Mouse (Mus musculus) stomach, postnatal 0 days (tissue): ENCODE results near the gene Spag7. TPM values are rescaled to one million over a fixed set of nuclear protein-coding genes. Genes with fewer than 3 reads are reported as not detected.

Source experiments
- ATAC-seq: fragments of 200-750 bp; cut with Nextera tagmentation; 2 replicates; pipeline ENCODE4 v1.8.0; 2017; ENCODE audit not compliant: low FRiP score, low TSS enrichment
- DNase-seq: peaks from one replicate; pipeline ENCODE4 v3.0.0-alpha.2; 2016; ENCODE audit warnings: low spot score
- H3K27ac ChIP-seq: fragments of 300-500 bp; sonication (generic); replicated peaks from 2 replicates; pipeline ENCODE4 v1.5.1; 2014; ENCODE audit warnings: mild to moderate bottlenecking, control low read depth
- H3K27me3 ChIP-seq: fragments of 300-500 bp; sonication (generic); 2 replicates; pipeline ENCODE4 v1.6.1; 2014; ENCODE audit warnings: low read length; ENCODE audit not compliant: control insufficient read depth, insufficient read depth
- H3K36me3 ChIP-seq: fragments of 300-500 bp; sonication (generic); 2 replicates; pipeline ENCODE4 v1.6.1; 2014; ENCODE audit warnings: low read length, mixed read lengths; ENCODE audit not compliant: control insufficient read depth, insufficient read depth
- H3K4me1 ChIP-seq: fragments of 300-500 bp; sonication (generic); replicated peaks from 2 replicates; pipeline ENCODE4 v1.6.1; 2014; ENCODE audit warnings: antibody characterized with exemption; ENCODE audit not compliant: control insufficient read depth, insufficient read depth
- H3K4me2 ChIP-seq: fragments of 300-500 bp; sonication (generic); replicated peaks from 2 replicates; pipeline ENCODE4 v1.6.1; 2014; ENCODE audit warnings: low read depth, mild to moderate bottlenecking, control low read depth, moderate library complexity
- H3K4me3 ChIP-seq: fragments of 300-500 bp; sonication (generic); 2 replicates; pipeline ENCODE4 v1.5.1; 2014; ENCODE audit warnings: low read depth, low read length, control low read depth
- H3K9ac ChIP-seq: fragments of 300-500 bp; sonication (generic); 2 replicates; pipeline ENCODE4 v1.6.1; 2014; ENCODE audit warnings: mild to moderate bottlenecking, low read length, control low read depth, mixed read lengths
- H3K9me3 ChIP-seq: fragments of 300-500 bp; sonication (generic); 2 replicates; pipeline ENCODE4 v1.6.1; 2016; ENCODE audit warnings: low read length; ENCODE audit not compliant: control insufficient read depth
- CTCF ChIP-seq: IDR thresholded peaks from 2 replicates; pipeline ENCODE4 v1.5.1; 2016; ENCODE audit warnings: antibody characterized with exemption, low read depth, mild to moderate bottlenecking, moderate library complexity
- EP300 ChIP-seq: optimal IDR thresholded peaks from 2 replicates; pipeline ENCODE3; 2016; ENCODE audit warnings: antibody characterized with exemption
- WGBS: fragments of 180-500 bp; shearing (Covaris S2); extraction: QIAGEN DNeasy Blood & Tissue Kit; methylation state at CpG from one replicate; pipeline ENCODE4 v1.1.7; 2014; 5-methylcytosine and 5-hydroxymethylcytosine counted together
- polyA plus RNA-seq: library from polyadenylated mRNA; unstranded; fragments of >200 nt; fragmentation: Nextera tagmentation; extraction: Ambion mirVana; gene quantifications from 2 replicates; pipeline ENCODE4 v1.2.1, GENCODE M21; 2015

The Spag7 gene
- polyA plus RNA-seq, 1 experiment from 2014 or later, result 77.7 TPM

- WGBS, result 60% methylated on average over 5 of the region's 6 CpGs
- H3K27me3 ChIP-seq, result no peaks in the 10 kb centered on the region
- TF ChIP-seq CTCF (no peak), EP300 (no peak)
- H3K4me3 ChIP-seq, result no peak overlapping the region
- peaks cover 34% of the 10 kb centered on the region for H3K36me3 ChIP-seq
- peaks cover 8% of the 10 kb centered on the region for H3K4me1 ChIP-seq
- H3K4me2 ChIP-seq, result no peak overlapping the region
- no peak overlapping the region for H3K27ac ChIP-seq
- peak overlapping the region; percentile 48; the same call in 1 of the 2 replicates for H3K9ac ChIP-seq
- DNase-seq (no peak), ATAC-seq (no peak)
- no peaks in the 10 kb centered on the region for H3K9me3 ChIP-seq
Observed at GRCm38 (mm10) chr11:70702781-70703180, 33.6 kb upstream of the Spag7 start.

GRCm38 (mm10) chr11:70701984-70702733 is 32.9 kb upstream of the Spag7 start:
- no peak for DNase-seq

DNA sequence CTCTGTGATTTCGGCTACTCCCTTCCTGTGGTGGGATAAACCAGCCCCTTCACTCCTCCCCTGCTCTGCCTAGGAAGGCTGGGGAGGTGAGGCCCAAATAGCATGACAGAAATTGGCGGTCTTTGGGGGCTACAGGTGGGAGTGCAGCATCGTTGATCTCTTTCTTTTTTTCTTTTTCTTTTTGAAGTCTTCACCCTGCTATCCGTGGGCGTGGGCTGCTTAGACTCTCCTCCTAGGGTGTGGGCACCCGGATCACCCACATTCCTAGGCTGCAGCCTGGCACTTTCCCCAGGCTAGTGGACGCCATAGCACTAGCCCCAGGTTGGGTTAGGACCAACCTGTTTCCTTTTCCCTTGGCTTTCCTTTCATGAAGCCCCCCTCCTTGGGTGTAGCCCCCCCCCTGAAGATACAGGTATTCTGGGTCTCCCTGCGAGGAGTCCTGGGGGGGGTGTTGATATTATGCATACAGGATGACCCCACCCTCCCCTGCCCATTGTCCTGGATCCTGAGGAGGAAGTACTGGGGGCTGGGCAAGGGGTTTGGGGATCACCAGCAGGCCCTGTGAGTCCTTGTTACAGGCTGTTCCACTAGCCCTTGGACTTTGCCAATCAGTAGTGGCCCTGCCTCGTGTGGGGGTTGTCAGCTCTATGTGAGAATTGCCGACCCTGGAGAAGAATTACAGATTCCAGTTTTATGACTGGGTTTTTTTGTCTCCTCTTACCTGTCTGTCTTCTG is 32.2 kb upstream of the Spag7 start:
- ATAC-seq (peak; percentile 30; the same call in 1 of the 2 replicates), DNase-seq (peak; percentile 63)
- peak overlapping the region; percentile 94 for H3K9ac ChIP-seq
- H3K4me1 ChIP-seq, result peaks cover 8% of the 10 kb centered on the region
- TF ChIP-seq EP300 (no peak), CTCF (no peak)
- peak overlapping the region; percentile 75 for H3K4me2 ChIP-seq
- H3K36me3 ChIP-seq, result peaks cover 23% of the 10 kb centered on the region
- H3K27me3 ChIP-seq, result no peaks in the 10 kb centered on the region
- whole genome bisulfite sequencing, result 10% methylated on average over 10 of the region's 10 CpGs
- peak overlapping the region; percentile 93 for H3K4me3 ChIP-seq
- H3K9me3 ChIP-seq, result no peaks in the 10 kb centered on the region
- H3K27ac ChIP-seq, result peak overlapping the region; percentile 96

More at GRCm38 (mm10) chr11:70701984-70702733, 32.9 kb upstream of the Spag7 start:
- Histone ChIP-seq H3K9me3 (no peaks in the 10 kb centered on the region), H3K27ac (0 out of 2 replicates have a peak overlapping the region, but pooled peaks have one; percentile 96), H3K36me3 (peaks cover 31% of the 10 kb centered on the region), H3K4me3 (peak overlapping the region; percentile 93), H3K9ac (peak overlapping the region; percentile 94; the same call in 1 of the 2 replicates), H3K4me1 (peaks cover 8% of the 10 kb centered on the region), H3K27me3 (no peaks in the 10 kb centered on the region), H3K4me2 (peak overlapping the region; percentile 75)
- ATAC-seq, result no peak
- TF ChIP-seq CTCF (no peak), EP300 (no peak)
- 83% methylated on average over 6 of the region's 6 CpGs for WGBS

DNA sequence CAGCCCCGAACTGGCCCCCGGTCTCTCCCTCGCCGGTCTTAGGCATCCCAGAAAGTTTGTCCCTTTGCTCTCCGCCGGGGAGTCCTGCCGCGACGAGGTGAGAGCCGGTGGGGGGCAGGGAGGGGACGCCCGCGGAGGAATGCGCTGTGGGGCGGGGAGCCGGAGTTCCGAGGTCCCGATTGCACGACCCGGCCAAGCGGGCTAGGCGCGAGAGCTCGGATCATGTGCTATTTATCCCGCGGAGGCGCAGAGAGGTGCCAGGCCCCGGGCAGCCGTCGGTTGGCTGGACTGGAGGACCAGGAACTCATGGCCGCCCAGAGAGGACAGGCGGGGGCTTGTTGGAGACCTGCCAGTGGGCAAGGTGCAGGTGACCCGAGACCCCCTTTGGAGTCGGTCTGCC is 31.4 kb upstream of the Spag7 start:
- peak overlapping the region; percentile 75 for H3K4me2 ChIP-seq
- TF ChIP-seq CTCF (no peak), EP300 (no peak)
- peaks cover 16% of the 10 kb centered on the region for H3K36me3 ChIP-seq
- H3K27ac ChIP-seq, result peak overlapping the region; percentile 96
- peaks cover 8% of the 10 kb centered on the region for H3K4me1 ChIP-seq
- DNase-seq, result peak; percentile 85
- H3K27me3 ChIP-seq, result no peaks in the 10 kb centered on the region
- peak overlapping the region; percentile 93 for H3K4me3 ChIP-seq
- peak overlapping the region; percentile 94 for H3K9ac ChIP-seq
- ATAC-seq, result peak; percentile 69
- under 1% methylated on average over 34 of the region's 34 CpGs for WGBS
- no peaks in the 10 kb centered on the region for H3K9me3 ChIP-seq

GRCm38 (mm10) chr11:70699722-70700556 is 30.7 kb upstream of the Spag7 start, which contains the start of the genes Inca1 and Kif1c:
Gene Inca1 (minus strand): TSS chr11:70700155.
Gene Kif1c (plus strand): TSS chr11:70700548.
- 2% methylated on average over 69 of the region's 69 CpGs for WGBS
- H3K4me3 ChIP-seq, result peak within 1 kb of the TSS; percentile 93
- no peaks in the 10 kb centered on the region for H3K27me3 ChIP-seq
- DNase-seq (peak; percentile 94), ATAC-seq (peak; percentile 95)
- H3K4me1 ChIP-seq, result peaks cover 8% of the 10 kb centered on the region
- H3K27ac ChIP-seq, result peak within 1 kb of the TSS; percentile 96
- peaks cover 9% of the 10 kb centered on the region for H3K36me3 ChIP-seq
- no peaks in the 10 kb centered on the region for H3K9me3 ChIP-seq
- H3K4me2 ChIP-seq, result peak within 1 kb of the TSS; percentile 75
- H3K9ac ChIP-seq, result peak within 1 kb of the TSS; percentile 94
- TF ChIP-seq EP300 (no peak), CTCF (no peak)
